Mouse (Mus musculus) heart, adult 2 months (tissue): ENCODE measurements around the gene Enpp1.

Source experiments
- CTCF ChIP-seq: fragments of 200-600 bp; IDR thresholded peaks from 2 replicates; pipeline ENCODE4 v1.8.1; 2022; ENCODE audit warnings: antibody characterized with exemption, mild to moderate bottlenecking, moderate library complexity
- EP300 ChIP-seq: fragments of 200-500 bp; IDR thresholded peaks from 2 replicates; pipeline ENCODE4 v1.6.1; 2011; ENCODE audit warnings: low read depth, low read length, control low read depth; ENCODE audit not compliant: insufficient read depth
- POLR2A ChIP-seq: fragments of 200-500 bp; IDR thresholded peaks from 2 replicates; pipeline ENCODE4 v1.6.1; 2011; ENCODE audit warnings: mild to moderate bottlenecking, low read depth, low read length, control low read depth; ENCODE audit not compliant: insufficient read depth

- TF ChIP-seq CTCF = no peak
- TF ChIP-seq EP300 = no peak
- no peak for TF ChIP-seq POLR2A
Observed at GRCm38 (mm10) chr10:24758326-24758915, 46.5 kb upstream of the Enpp1 start.
